Mouse (Mus musculus) megakaryocyte, embryonic 14.5 days (primary cell): ENCODE data around the gene Fbxl20. TPM values are rescaled to one million over a fixed set of nuclear protein-coding genes. Genes with fewer than 3 reads are reported as not detected.
A peak's percentile ranks its signal among the peaks of the same experiment; 100 is the strongest.
"Not testable (repeated sequence)": the region's sequence is repeated elsewhere in the genome, so short reads cannot be mapped to it uniquely, and the experiment has no call there.

Experiments used
- H3K27me3 ChIP-seq: replicated peaks from 2 replicates; pipeline ENCODE3; 2012; ENCODE audit warnings: inconsistent platforms
- H3K36me3 ChIP-seq: replicated peaks from 2 replicates; pipeline ENCODE3; 2012; ENCODE audit warnings: low read length, inconsistent platforms, mixed read lengths
- H3K4me1 ChIP-seq: 2 replicates; pipeline ENCODE4 v1.6.1; 2012; ENCODE audit warnings: inconsistent platforms
- H3K4me3 ChIP-seq: replicated peaks from 2 replicates; pipeline ENCODE3; 2012; ENCODE audit warnings: moderate library complexity, mild to moderate bottlenecking, inconsistent platforms
- H3K9me3 ChIP-seq: 2 replicates; pipeline ENCODE4 v1.6.1; 2012; ENCODE audit warnings: inconsistent platforms
- FLI1 ChIP-seq: IDR thresholded peaks from 2 replicates; pipeline ENCODE4 v1.6.1; 2012; ENCODE audit warnings: low read length, inconsistent platforms, mixed read lengths
- GATA1 ChIP-seq: IDR thresholded peaks from 3 replicates; pipeline ENCODE4 v1.6.1; 2012; ENCODE audit warnings: mixed read lengths, low read length, inconsistent platforms, borderline replicate concordance
- polyA plus RNA-seq: library from polyadenylated mRNA; stranded (reverse); fragments of >175 nt; gene quantifications from 2 replicates; pipeline ENCODE4 v1.2.3, GENCODE M21; 2012; ENCODE audit warnings: low replicate concordance; ENCODE audit not compliant: insufficient read depth

Fbxl20 gene
- polyA plus RNA-seq: 4.7 and 7.1 TPM in 2 replicates

- H3K4me1 ChIP-seq: peaks cover 33% of the 10 kb centered on the region
- peak within 1 kb of the TSS; percentile 100 for H3K4me3 ChIP-seq
- TF ChIP-seq FLI1 (no peak), GATA1 (no peak)
- peaks cover 29% of the 10 kb centered on the region for H3K36me3 ChIP-seq
- H3K27me3 ChIP-seq: no peaks in the 10 kb centered on the region
- no peaks in the 10 kb centered on the region for H3K9me3 ChIP-seq
Measured at GRCm38 (mm10) chr11:98149786-98150624, at the start of gene Fbxl20. Gene Fbxl20, minus strand, starts transcription at chr11:98150403.

DNA sequence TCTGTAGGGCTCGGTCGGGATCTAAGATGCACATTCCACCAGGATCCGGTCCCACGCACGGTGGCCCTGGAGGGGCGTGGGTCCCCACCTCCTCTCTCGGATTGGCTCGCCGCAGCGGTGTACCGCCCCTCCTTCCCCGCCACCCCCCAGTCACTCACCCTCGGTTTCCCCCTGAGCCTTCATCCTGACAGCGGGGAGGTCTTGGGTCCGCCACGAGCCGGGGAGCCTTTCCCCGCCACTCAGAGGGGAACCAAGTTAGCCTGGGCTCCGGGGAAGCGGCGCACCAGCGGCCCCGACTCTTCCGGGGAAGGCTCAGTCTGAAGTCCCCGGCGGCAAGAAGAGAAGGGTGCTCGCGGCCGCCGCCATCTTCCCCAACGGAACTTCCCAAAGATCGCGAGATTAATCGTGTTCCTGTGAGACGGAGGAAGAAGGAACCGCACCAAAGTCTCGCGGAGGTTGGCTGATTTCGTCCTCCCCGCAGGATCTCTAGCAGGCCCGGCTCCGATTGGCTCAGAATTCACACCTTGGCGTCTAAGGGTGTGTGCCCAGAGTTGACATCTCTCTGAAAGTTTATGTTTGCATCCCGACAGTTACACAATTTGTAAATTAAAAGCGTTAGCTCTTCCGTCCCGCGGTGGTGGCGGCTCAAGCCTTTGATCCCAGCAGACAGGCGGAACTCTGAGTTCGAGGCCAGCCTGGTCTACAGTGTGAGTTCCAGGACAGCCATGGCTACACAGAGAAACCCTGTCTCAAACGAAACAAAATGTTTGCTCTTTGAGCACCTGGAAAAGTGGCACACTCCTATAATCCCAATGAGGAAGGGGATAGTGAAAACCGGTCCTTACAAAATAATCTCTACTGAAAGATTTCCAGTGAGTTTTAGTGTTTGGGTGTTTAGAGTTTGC, 43.0 kb upstream of the Fbxl20 start, which contains the start of gene Med1:
Gene Med1, minus strand, starts transcription at position 393 of the 905 bp plus-strand sequence.
- Histone ChIP-seq H3K36me3 (peaks cover 32% of the 10 kb centered on the region), H3K4me3 (peak within 1 kb of the TSS; percentile 97), H3K9me3 (no peaks in the 10 kb centered on the region), H3K27me3 (no peaks in the 10 kb centered on the region), H3K4me1 (peaks cover 27% of the 10 kb centered on the region)
- TF ChIP-seq GATA1: no peak
- TF ChIP-seq FLI1: no peak

DNA sequence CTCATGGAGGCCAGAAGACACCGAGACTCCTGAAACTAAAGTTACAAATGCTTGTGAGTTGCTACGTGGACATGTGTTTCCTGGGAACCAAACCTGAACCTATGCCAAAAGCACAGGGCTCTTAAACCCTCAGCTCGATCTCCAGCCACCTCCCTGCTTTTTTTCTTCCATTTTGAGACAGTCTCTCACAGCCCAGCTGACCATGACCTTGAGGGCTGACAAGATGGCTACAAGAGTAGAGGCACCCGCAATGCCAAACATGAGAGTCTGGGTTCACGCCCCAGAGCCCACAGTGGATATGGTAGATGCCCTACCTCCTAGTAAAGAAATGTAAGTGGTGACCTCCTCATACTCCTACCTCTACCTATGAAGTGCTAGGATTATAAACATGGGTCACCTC, 40.6 kb upstream of the Fbxl20 start:
- Histone ChIP-seq H3K9me3 (no peaks in the 10 kb centered on the region), H3K36me3 (peaks cover 53% of the 10 kb centered on the region), H3K4me1 (peaks cover 23% of the 10 kb centered on the region), H3K4me3 (no peak overlapping the region), H3K27me3 (no peaks in the 10 kb centered on the region)
- TF ChIP-seq FLI1: no peak
- TF ChIP-seq GATA1: no peak

GRCm38 (mm10) chr11:98187640-98188395, 37.6 kb upstream of the Fbxl20 start:
- Histone ChIP-seq H3K4me3 (no peak overlapping the region), H3K4me1 (peaks cover 20% of the 10 kb centered on the region), H3K9me3 (no peaks in the 10 kb centered on the region), H3K36me3 (peaks cover 80% of the 10 kb centered on the region), H3K27me3 (no peaks in the 10 kb centered on the region)
- no peak for TF ChIP-seq FLI1

DNA sequence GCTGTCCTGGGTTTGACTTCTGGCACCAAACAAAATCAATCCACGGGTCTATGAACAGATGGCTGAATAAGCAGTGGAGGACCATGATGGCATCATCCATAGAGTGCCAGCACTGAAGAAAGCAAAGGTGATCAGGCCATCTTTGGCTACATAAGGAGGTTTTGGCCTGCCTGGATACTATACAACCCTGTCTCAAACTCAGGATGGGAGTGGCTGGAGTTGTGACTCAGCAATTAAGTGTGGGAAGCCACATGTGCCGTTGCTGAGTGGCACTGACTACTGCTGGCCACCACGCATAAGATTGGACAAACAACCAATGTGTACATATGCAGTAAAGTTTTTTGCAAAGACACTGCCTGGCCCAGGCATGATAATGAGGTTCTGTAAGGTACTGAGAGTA, 31.9 kb upstream of the Fbxl20 start:
- not testable (repeated sequence) for H3K27me3 ChIP-seq, H3K4me1 ChIP-seq, H3K9me3 ChIP-seq, H3K4me3 ChIP-seq
- peaks cover 89% of the 10 kb centered on the region for H3K36me3 ChIP-seq

- H3K9me3 ChIP-seq: no peaks in the 10 kb centered on the region
- H3K27me3 ChIP-seq: no peaks in the 10 kb centered on the region
- peaks cover 96% of the 10 kb centered on the region for H3K36me3 ChIP-seq
- no peak overlapping the region for H3K4me3 ChIP-seq
- TF ChIP-seq GATA1 (no peak), FLI1 (no peak)
- H3K4me1 ChIP-seq: no peaks in the 10 kb centered on the region
Measured at GRCm38 (mm10) chr11:98168400-98168799, 18.2 kb upstream of the Fbxl20 start.

DNA sequence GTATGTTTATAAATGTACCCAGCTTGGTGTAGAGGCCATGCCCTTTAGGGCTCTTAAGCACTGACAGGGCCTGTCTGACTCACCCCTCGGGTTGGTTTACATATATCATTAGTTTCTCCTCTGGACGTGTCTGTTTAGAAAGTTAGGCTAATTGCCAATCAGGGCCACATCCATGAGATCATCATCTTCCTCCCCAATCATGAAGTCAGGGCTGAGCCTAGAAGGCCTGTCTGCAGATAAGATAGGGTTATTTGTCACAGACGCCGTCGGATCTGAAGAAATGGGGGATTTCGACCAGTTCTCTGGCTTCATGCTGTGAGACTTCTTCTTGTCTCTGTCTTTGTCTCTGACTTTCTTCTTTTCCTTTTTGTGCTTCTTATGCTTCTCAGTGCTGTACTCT, 4.9 kb upstream of the Fbxl20 start:
- Histone ChIP-seq H3K4me3 (no peak overlapping the region), H3K4me1 (peaks cover 3% of the 10 kb centered on the region; the same call in 1 of the 2 replicates), H3K27me3 (no peaks in the 10 kb centered on the region), H3K9me3 (no peaks in the 10 kb centered on the region), H3K36me3 (peaks cover 66% of the 10 kb centered on the region)
- TF ChIP-seq GATA1 (no peak), FLI1 (no peak)

DNA sequence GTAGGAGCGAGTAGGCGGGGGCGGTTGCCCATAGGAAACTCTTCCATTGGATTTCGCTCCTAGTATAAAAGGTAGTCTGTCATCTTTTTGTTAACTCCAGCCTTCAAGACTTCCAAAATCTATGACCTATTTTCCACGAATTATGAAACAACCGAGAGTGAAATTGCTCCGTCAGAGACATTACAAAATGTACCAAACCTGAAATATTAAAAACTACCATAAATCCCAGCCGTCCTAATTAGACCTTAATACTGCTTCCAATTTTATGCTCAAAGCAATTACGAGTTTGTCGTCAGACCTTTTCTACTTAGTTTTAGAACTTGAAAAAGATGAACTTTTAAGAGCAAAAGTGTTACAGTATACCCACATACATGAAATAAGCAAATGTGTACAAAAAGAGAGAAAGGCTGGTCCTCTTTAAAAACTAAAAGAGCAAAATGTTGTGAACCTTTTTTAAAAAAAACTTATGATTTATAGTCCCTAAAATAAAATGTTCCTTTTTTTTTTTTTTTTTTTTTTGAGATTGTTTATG, 488 bp upstream of the Fbxl20 start:
- TF ChIP-seq FLI1 (no peak), GATA1 (no peak)
- Histone ChIP-seq H3K9me3 (no peaks in the 10 kb centered on the region), H3K4me3 (peak overlapping the region; percentile 100), H3K36me3 (peaks cover 32% of the 10 kb centered on the region), H3K4me1 (peaks cover 28% of the 10 kb centered on the region), H3K27me3 (no peaks in the 10 kb centered on the region)

- Histone ChIP-seq H3K36me3 (peaks cover 28% of the 10 kb centered on the region), H3K4me1 (peaks cover 37% of the 10 kb centered on the region), H3K27me3 (no peaks in the 10 kb centered on the region), H3K9me3 (no peaks in the 10 kb centered on the region), H3K4me3 (peak overlapping the region; percentile 100)
- no peak for TF ChIP-seq GATA1
- TF ChIP-seq FLI1: no peak
Measured at GRCm38 (mm10) chr11:98149304-98149750, 876 bp downstream of the Fbxl20 start.
